Mouse (Mus musculus): ENCODE measurements around the gene Mrpl35. TPM values are rescaled to one million over a fixed set of nuclear protein-coding genes. Genes with fewer than 3 reads are reported as not detected.

The Mrpl35 gene
- polyA plus RNA-seq, 1 experiment from 2014 or later = 61.9 TPM

DNA sequence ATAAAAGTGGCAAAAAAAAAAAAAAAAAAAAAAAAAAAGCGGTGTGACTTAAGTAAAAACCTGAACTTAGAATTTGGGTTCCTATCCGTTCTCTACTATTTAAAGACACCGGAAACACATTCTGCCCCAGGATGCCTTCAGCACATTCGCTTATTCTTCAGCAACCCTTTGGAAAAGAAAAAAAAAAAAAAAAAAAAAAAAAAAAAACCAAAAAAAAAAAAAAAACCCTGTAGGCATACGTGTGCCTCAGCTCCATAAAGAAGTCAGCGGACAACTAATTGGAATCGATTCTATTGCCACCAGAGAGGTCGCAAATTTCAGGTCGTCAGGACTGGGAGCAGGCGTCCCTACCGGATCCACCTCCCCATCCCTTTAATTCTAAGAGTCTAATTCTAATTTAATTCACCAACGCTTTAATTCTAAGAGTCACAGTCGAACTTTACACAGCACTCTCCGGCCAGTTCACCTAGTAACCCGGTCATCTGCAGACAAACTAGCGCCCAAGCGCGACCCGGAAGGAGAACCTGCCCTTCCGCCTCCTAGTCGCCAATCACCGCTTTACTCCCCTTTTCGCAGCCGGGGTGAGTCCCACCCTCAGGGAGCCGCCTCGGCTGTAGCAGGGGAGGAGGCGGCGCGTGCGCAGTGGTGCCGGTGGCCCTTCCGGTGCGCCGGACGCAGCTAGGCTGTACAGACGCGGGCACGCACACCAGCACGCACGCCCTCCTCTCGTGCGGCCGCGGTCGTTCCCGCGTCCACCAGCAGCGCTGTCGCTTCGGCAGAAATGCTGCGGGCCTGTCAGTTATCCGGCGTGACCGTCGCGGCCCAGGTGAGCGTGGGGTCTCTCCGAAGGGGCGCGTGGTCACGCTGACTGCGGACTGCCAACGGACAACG lies 4.2 kb upstream of the Mrpl35 start, which contains the start of gene Immt:
Gene Immt (plus strand): TSS at position 642 of the 891 bp plus-strand sequence.
- peaks cover 8% of the 10 kb centered on the region for H3K4me1 ChIP-seq (ENCODE audit: control insufficient read depth, insufficient read depth, low read length)
- peak within 1 kb of the TSS; percentile 91 for H3K9ac ChIP-seq (ENCODE audit: low read depth, low read length)
- peak within 1 kb of the TSS; percentile 79 for H3K4me2 ChIP-seq (ENCODE audit: low read depth, low read length)
- peak within 1 kb of the TSS; percentile 91 for H3K27ac ChIP-seq (replicated peaks; ENCODE audit: low read depth, low read length)
- peak; percentile 99 for DNase-seq (ENCODE audit: low spot score)
- peak within 1 kb of the TSS; percentile 98 for H3K4me3 ChIP-seq (ENCODE audit: low read depth, low read length)
- no peaks in the 10 kb centered on the region for H3K27me3 ChIP-seq (replicated peaks; ENCODE audit: control insufficient read depth, insufficient read depth, low read length)
- no peaks in the 10 kb centered on the region for H3K9me3 ChIP-seq (ENCODE audit: control insufficient read depth, low read length)
- H3K36me3 ChIP-seq (ENCODE audit: control insufficient read depth, insufficient read depth, low read length) = 0 out of 2 replicates have a peak, but pooled peaks cover 5% of the 10 kb centered on the region
- peak; percentile 99 for ATAC-seq (ENCODE audit: low read depth)
- WGBS = under 1% methylated on average over 51 of the region's 64 CpGs

GRCm38 (mm10) chr6:71829768-71830167 lies 3.0 kb upstream of the Mrpl35 start:
- Histone ChIP-seq H3K4me2 (ENCODE audit: low read depth, low read length) (no peak overlapping the region), H3K36me3 (ENCODE audit: control insufficient read depth, insufficient read depth, low read length) (0 out of 2 replicates have a peak, but pooled peaks cover 3% of the 10 kb centered on the region), H3K9me3 (ENCODE audit: control insufficient read depth, low read length) (no peaks in the 10 kb centered on the region), H3K27ac (replicated peaks; ENCODE audit: low read depth, low read length) (no peak overlapping the region), H3K9ac (ENCODE audit: low read depth, low read length) (no peak overlapping the region), H3K4me1 (ENCODE audit: control insufficient read depth, insufficient read depth, low read length) (peaks cover 8% of the 10 kb centered on the region), H3K4me3 (ENCODE audit: low read depth, low read length) (no peak overlapping the region), H3K27me3 (replicated peaks; ENCODE audit: control insufficient read depth, insufficient read depth, low read length) (no peaks in the 10 kb centered on the region)
- ATAC-seq (ENCODE audit: low read depth) = no peak
- WGBS = 87% methylated on average over 9 of the region's 9 CpGs
- DNase-seq (ENCODE audit: low spot score) = no peak

DNA sequence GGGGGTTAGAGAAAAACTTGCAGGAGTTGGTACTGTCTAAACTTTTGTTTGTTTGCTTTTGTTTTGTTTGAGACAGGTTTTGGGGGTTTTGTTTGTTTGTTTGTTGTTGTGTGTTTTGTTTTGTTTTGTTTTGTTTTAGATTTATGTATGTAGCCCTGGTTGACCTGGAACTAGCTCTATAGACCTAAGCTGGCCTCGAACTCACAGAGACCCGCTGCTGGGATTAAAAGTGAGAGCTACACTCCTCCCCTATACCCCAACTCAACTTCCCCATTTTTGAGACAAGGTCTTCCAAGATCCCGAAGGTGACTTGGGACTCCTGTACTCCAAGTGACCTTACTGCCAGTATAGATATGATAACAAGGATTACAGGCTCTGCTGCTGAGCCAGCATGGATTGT lies 2.8 kb downstream of the Mrpl35 start:
- peak overlapping the region; percentile 56 for H3K4me3 ChIP-seq (ENCODE audit: low read depth, low read length)
- H3K27ac ChIP-seq (replicated peaks; ENCODE audit: low read depth, low read length) = no peak overlapping the region; the same call in 1 of the 2 replicates
- no peak; the same call in 1 of the 2 replicates for ATAC-seq (ENCODE audit: low read depth)
- H3K9ac ChIP-seq (ENCODE audit: low read depth, low read length) = peak overlapping the region; percentile 69; the same call in 1 of the 2 replicates
- H3K4me2 ChIP-seq (ENCODE audit: low read depth, low read length) = peak overlapping the region; percentile 62
- peaks cover 8% of the 10 kb centered on the region for H3K4me1 ChIP-seq (ENCODE audit: control insufficient read depth, insufficient read depth, low read length)
- no peaks in the 10 kb centered on the region for H3K27me3 ChIP-seq (replicated peaks; ENCODE audit: control insufficient read depth, insufficient read depth, low read length)
- no peak for DNase-seq (ENCODE audit: low spot score)
- H3K9me3 ChIP-seq (ENCODE audit: control insufficient read depth, low read length) = no peaks in the 10 kb centered on the region
- 33% methylated on average over 3 of the region's 3 CpGs for WGBS
- no peaks in the 10 kb centered on the region for H3K36me3 ChIP-seq (ENCODE audit: control insufficient read depth, insufficient read depth, low read length)

DNA sequence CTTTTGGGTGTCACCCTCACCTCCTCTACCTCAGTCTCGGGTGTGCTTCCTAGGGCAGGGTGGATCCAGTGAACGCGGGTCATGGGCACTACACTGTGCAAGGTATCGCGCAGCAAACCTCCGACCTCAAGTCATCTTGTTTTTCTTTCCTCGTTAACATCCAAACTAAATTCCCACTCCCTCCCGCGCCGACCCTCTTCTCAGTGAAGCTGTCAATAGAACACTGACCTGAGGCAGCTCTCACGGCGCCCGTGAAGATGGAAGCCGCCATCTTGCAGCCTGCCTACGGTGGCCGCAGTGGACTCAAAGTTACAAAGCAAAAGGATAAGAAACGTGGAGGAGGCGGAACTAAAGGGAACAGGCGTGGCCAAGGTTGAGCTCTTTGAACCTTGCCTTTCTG lies 3.3 kb downstream of the Mrpl35 start:
- no peaks in the 10 kb centered on the region for H3K27me3 ChIP-seq (replicated peaks; ENCODE audit: control insufficient read depth, insufficient read depth, low read length)
- under 1% methylated on average over 19 of the region's 19 CpGs for WGBS

DNA sequence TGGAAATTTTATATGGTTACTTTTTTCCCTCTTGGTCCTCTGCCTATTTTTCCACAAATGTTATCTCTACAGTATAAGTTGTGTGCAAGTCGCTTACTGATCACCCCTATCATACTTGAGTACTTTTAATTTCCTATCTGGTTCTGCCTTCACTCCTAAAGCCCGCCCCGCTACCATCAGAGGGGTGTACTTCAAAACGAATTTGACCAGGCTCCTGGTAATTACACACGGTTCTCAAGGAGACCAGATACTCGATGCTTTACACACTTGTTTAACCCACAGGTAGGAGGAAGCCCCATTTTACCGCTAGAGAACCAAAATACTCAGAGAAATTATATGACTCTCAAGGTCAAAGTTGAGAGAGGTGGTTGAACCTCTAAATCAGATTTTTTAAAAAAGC lies 3.7 kb downstream of the Mrpl35 start:
- H3K4me1 ChIP-seq (ENCODE audit: control insufficient read depth, insufficient read depth, low read length) = peaks cover 8% of the 10 kb centered on the region
- H3K4me2 ChIP-seq (ENCODE audit: low read depth, low read length) = peak overlapping the region; percentile 62
- H3K36me3 ChIP-seq (ENCODE audit: control insufficient read depth, insufficient read depth, low read length) = peaks cover 6% of the 10 kb centered on the region
- no peaks in the 10 kb centered on the region for H3K9me3 ChIP-seq (ENCODE audit: control insufficient read depth, low read length)
- H3K9ac ChIP-seq (ENCODE audit: low read depth, low read length) = peak overlapping the region; percentile 69
- H3K4me3 ChIP-seq (ENCODE audit: low read depth, low read length) = peak overlapping the region; percentile 56
- H3K27me3 ChIP-seq (replicated peaks; ENCODE audit: control insufficient read depth, insufficient read depth, low read length) = no peaks in the 10 kb centered on the region
- no peak for DNase-seq (ENCODE audit: low spot score)
- peak; percentile 16; the same call in 1 of the 2 replicates for ATAC-seq (ENCODE audit: low read depth)
- H3K27ac ChIP-seq (replicated peaks; ENCODE audit: low read depth, low read length) = no peak overlapping the region
- under 1% methylated on average over 7 of the region's 7 CpGs for WGBS

More for the DNA sequence above, 3.3 kb downstream of the Mrpl35 start:
- no peak overlapping the region; the same call in 1 of the 2 replicates for H3K27ac ChIP-seq (replicated peaks; ENCODE audit: low read depth, low read length)
- H3K36me3 ChIP-seq (ENCODE audit: control insufficient read depth, insufficient read depth, low read length) = peaks cover 2% of the 10 kb centered on the region; the same call in 1 of the 2 replicates
- peaks cover 8% of the 10 kb centered on the region for H3K4me1 ChIP-seq (ENCODE audit: control insufficient read depth, insufficient read depth, low read length)
- peak; percentile 96 for DNase-seq (ENCODE audit: low spot score)
- H3K4me2 ChIP-seq (ENCODE audit: low read depth, low read length) = peak overlapping the region; percentile 62
- ATAC-seq (ENCODE audit: low read depth) = peak; percentile 94
- H3K4me3 ChIP-seq (ENCODE audit: low read depth, low read length) = peak overlapping the region; percentile 56
- H3K9ac ChIP-seq (ENCODE audit: low read depth, low read length) = peak overlapping the region; percentile 69
- no peaks in the 10 kb centered on the region for H3K9me3 ChIP-seq (ENCODE audit: control insufficient read depth, low read length)

DNA sequence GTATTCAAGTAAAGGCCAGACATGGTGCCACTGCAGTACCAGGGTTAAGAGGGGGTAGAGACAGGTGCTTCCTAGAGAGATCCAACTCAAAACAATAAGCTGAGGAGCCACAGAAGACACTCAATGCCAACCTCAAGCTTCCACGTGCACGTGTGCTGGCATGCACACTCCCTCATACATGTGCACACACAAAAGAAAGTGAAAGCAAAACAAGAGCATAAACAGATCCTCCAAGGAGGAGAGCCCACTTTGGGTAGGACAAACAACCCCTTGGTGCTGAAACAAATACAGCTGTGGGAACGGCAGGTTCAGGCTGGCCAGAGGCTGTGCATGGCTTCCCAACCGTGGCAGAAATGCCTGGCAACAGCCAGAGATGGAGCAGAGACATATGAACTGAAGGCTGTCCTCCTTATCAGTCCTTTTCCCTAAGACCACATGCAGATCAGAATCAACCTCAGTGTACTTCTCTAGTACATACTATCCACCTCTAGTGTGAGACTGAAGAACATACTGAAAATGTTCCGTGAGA lies 6.9 kb downstream of the Mrpl35 start:
- no peaks in the 10 kb centered on the region for H3K9me3 ChIP-seq (ENCODE audit: control insufficient read depth, low read length)
- 91% methylated on average over 5 of the region's 5 CpGs for WGBS
- no peak overlapping the region for H3K4me3 ChIP-seq (ENCODE audit: low read depth, low read length)
- H3K9ac ChIP-seq (ENCODE audit: low read depth, low read length) = no peak overlapping the region
- no peak for ATAC-seq (ENCODE audit: low read depth)
- no peak for DNase-seq (ENCODE audit: low spot score)
- no peak overlapping the region for H3K4me2 ChIP-seq (ENCODE audit: low read depth, low read length)
- H3K27ac ChIP-seq (replicated peaks; ENCODE audit: low read depth, low read length) = no peak overlapping the region
- H3K27me3 ChIP-seq (replicated peaks; ENCODE audit: control insufficient read depth, insufficient read depth, low read length) = no peaks in the 10 kb centered on the region
- H3K4me1 ChIP-seq (ENCODE audit: control insufficient read depth, insufficient read depth, low read length) = peaks cover 8% of the 10 kb centered on the region
- peaks cover 38% of the 10 kb centered on the region for H3K36me3 ChIP-seq (ENCODE audit: control insufficient read depth, insufficient read depth, low read length)

DNA sequence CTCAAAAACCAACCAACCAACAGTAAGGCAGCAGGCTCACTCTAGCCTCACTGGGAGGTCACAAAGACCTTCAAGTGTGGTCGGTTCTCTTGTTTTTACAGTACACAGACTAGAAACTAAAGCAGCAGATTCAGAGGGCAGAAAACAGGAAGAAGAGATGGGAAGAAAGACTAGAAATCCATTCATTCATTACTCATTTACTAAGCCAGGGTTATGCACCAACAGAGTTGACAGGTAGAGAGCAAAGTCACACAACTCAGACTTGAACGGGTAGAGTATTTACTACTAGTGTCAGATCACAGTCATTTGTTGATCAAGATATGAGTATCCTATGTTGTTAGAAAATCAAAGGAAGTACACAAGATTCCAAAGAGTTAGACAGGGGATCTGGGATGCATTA lies 13.9 kb downstream of the Mrpl35 start:
- ATAC-seq (ENCODE audit: low read depth) = no peak
- H3K36me3 ChIP-seq (ENCODE audit: control insufficient read depth, insufficient read depth, low read length) = peaks cover 59% of the 10 kb centered on the region
- no peak overlapping the region for H3K27ac ChIP-seq (replicated peaks; ENCODE audit: low read depth, low read length)
- no peak overlapping the region for H3K4me2 ChIP-seq (ENCODE audit: low read depth, low read length)
- no peak overlapping the region for H3K4me3 ChIP-seq (ENCODE audit: low read depth, low read length)
- no peaks in the 10 kb centered on the region for H3K4me1 ChIP-seq (ENCODE audit: control insufficient read depth, insufficient read depth, low read length)
- no peaks in the 10 kb centered on the region for H3K27me3 ChIP-seq (replicated peaks; ENCODE audit: control insufficient read depth, insufficient read depth, low read length)
- DNase-seq (ENCODE audit: low spot score) = no peak
- 83% methylated on average over 2 of the region's 2 CpGs for WGBS
- H3K9me3 ChIP-seq (ENCODE audit: control insufficient read depth, low read length) = no peaks in the 10 kb centered on the region
- no peak overlapping the region for H3K9ac ChIP-seq (ENCODE audit: low read depth, low read length)

DNA sequence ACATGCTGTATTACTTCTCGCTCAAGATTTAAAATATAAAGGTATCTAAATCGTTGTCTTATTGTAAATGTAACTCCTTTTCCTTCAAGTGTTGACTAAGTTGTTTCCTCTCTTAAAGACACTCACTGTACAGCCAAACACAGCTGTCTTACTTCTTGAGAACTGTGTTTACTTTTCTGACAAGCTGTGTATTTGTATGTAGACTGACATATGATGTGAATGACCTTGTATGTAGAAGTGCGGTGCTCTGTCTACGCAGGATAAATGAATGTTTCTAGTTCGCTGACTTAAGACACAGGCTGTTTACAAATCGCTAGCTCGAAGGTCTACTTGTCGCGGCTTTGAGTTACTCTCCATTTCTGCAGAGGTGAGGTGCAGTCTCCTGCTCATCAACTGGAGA lies 16.9 kb downstream of the Mrpl35 start:
- DNase-seq (ENCODE audit: low spot score) (no peak), ATAC-seq (ENCODE audit: low read depth) (no peak)
- no peaks in the 10 kb centered on the region for H3K9me3 ChIP-seq (ENCODE audit: control insufficient read depth, low read length)
- H3K27me3 ChIP-seq (replicated peaks; ENCODE audit: control insufficient read depth, insufficient read depth, low read length) = no peaks in the 10 kb centered on the region
- H3K27ac ChIP-seq (replicated peaks; ENCODE audit: low read depth, low read length) = no peak overlapping the region
- no peak overlapping the region for H3K9ac ChIP-seq (ENCODE audit: low read depth, low read length)
- no peak overlapping the region for H3K4me3 ChIP-seq (ENCODE audit: low read depth, low read length)
- no peaks in the 10 kb centered on the region for H3K4me1 ChIP-seq (ENCODE audit: control insufficient read depth, insufficient read depth, low read length)
- H3K36me3 ChIP-seq (ENCODE audit: control insufficient read depth, insufficient read depth, low read length) = peaks cover 30% of the 10 kb centered on the region
- no peak overlapping the region for H3K4me2 ChIP-seq (ENCODE audit: low read depth, low read length)
- WGBS = 90% methylated on average over 9 of the region's 9 CpGs
